Mouse (Mus musculus): ENCODE data around the gene Tbc1d22a. TPM values are rescaled to one million over a fixed set of nuclear protein-coding genes. Genes with fewer than 3 reads are reported as not detected.

Tbc1d22a gene
- polyA plus RNA-seq, 1 experiment from 2014 or later, result 6.6 TPM

DNA sequence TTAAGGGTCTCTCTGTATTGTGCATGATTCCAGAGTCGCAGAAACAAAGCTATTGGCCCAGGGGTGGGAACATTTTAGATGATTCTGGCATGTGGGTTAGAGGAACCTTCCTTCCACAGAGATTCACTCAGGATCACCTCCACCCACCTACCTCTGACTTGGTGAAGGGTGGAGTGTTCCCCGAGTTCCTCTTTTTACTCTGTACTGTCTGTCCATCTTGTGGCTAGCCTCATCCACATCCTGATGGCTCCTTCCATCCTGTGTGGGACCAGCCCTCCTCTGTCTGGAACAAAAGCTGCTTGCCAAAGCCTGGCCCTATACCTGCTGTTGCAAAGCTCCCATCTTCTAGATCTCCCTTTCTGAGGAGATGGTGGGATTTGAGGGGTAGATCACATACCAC, 71.0 kb downstream of the Tbc1d22a start:
- ATAC-seq (ENCODE audit: insufficient read depth), result no peak
- no peak overlapping the region for H3K4me2 ChIP-seq
- no peaks in the 10 kb centered on the region for H3K36me3 ChIP-seq (replicated peaks)
- no peak overlapping the region for H3K4me3 ChIP-seq (replicated peaks)
- no peaks in the 10 kb centered on the region for H3K9me3 ChIP-seq (replicated peaks)
- H3K9ac ChIP-seq, result no peak overlapping the region
- no peaks in the 10 kb centered on the region for H3K4me1 ChIP-seq (replicated peaks)
- no peaks in the 10 kb centered on the region for H3K27me3 ChIP-seq
- H3K27ac ChIP-seq (replicated peaks), result no peak overlapping the region
- WGBS (ENCODE audit: insufficient replicate concordance), result 30% methylated on average over 2 of the region's 2 CpGs

DNA sequence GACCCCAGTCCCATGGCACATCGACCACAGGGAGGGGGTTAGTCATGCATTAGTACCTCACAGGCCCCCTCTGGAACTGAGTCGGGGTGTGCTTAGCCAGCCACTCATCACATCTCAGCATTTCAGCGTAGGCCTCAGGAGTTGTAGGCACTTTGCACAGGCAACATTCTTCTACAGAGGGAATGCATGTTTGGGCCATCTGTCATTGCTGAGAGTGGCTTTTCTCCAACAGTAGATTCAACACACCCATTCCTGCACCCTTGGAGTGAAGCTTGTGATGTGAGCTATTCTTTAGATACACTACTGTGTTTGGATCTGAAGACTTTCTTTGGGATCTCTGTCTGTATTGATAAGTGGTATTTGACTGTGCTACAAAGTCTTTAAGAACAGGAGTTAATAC, 75.8 kb downstream of the Tbc1d22a start:
- Histone ChIP-seq H3K27me3 (no peaks in the 10 kb centered on the region), H3K4me3 (replicated peaks) (no peak overlapping the region), H3K4me1 (replicated peaks) (no peaks in the 10 kb centered on the region), H3K9me3 (replicated peaks) (no peaks in the 10 kb centered on the region), H3K27ac (replicated peaks) (no peak overlapping the region), H3K4me2 (no peak overlapping the region), H3K36me3 (replicated peaks) (no peaks in the 10 kb centered on the region), H3K9ac (no peak overlapping the region)
- 55% methylated on average over 3 of the region's 3 CpGs for WGBS (ENCODE audit: insufficient replicate concordance)
- ATAC-seq (ENCODE audit: insufficient read depth), result no peak

DNA sequence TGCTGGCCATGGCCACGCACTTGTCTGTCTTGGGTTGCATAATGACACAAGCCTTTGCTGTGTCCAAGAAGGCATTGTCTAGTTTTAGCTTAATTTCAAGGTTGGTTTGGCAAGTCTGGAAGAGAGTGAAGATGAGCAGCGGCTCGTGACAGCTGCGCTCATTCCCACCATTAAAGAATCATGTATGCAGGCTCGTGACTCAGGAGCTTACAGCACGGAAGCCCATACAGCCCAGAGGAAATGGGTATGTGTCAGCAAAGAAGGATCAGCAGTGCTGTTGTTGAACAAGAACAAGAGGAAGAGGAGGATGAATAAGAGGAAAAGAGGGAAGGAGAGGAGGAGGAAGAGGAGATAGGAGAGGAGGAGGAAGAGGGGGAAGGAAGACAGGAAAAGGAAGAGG, 78.0 kb downstream of the Tbc1d22a start:
- Histone ChIP-seq H3K27ac (replicated peaks) (no peak overlapping the region), H3K36me3 (replicated peaks) (no peaks in the 10 kb centered on the region), H3K9me3 (replicated peaks) (no peaks in the 10 kb centered on the region), H3K9ac (no peak overlapping the region), H3K4me3 (replicated peaks) (no peak overlapping the region), H3K27me3 (no peaks in the 10 kb centered on the region), H3K4me1 (replicated peaks) (0 out of 2 replicates have a peak, but pooled peaks cover 6% of the 10 kb centered on the region), H3K4me2 (no peak overlapping the region)
- WGBS (ENCODE audit: insufficient replicate concordance), result 65% methylated on average over 6 of the region's 6 CpGs
- ATAC-seq (ENCODE audit: insufficient read depth), result no peak

DNA sequence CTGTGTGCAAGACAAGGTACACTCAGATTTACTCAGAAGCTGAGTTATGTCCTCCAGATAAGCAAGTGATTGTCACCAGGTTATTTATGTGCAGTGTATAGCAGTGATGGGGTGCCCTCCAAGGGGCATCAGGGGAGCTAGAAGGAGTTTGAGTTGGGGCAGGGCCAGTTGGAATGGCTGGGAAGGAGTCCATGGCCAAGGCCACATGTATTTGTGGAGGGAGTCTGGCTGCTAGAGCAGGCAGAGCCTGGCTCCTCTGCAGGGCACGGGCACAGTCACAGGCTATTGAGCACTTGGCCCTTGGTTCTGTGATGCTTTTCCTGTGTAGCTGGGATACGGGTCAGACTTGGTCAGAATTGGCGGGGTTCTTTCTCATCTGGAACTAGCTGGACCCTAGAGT, 80.2 kb downstream of the Tbc1d22a start:
- Histone ChIP-seq H3K9ac (no peak overlapping the region), H3K4me1 (replicated peaks) (0 out of 2 replicates have a peak, but pooled peaks cover 6% of the 10 kb centered on the region), H3K27me3 (no peaks in the 10 kb centered on the region), H3K36me3 (replicated peaks) (no peaks in the 10 kb centered on the region), H3K27ac (replicated peaks) (no peak overlapping the region), H3K4me3 (replicated peaks) (no peak overlapping the region), H3K4me2 (no peak overlapping the region), H3K9me3 (replicated peaks) (no peaks in the 10 kb centered on the region)
- WGBS (ENCODE audit: insufficient replicate concordance), result 71% methylated on average over 3 of the region's 3 CpGs
- ATAC-seq (ENCODE audit: insufficient read depth), result no peak

DNA sequence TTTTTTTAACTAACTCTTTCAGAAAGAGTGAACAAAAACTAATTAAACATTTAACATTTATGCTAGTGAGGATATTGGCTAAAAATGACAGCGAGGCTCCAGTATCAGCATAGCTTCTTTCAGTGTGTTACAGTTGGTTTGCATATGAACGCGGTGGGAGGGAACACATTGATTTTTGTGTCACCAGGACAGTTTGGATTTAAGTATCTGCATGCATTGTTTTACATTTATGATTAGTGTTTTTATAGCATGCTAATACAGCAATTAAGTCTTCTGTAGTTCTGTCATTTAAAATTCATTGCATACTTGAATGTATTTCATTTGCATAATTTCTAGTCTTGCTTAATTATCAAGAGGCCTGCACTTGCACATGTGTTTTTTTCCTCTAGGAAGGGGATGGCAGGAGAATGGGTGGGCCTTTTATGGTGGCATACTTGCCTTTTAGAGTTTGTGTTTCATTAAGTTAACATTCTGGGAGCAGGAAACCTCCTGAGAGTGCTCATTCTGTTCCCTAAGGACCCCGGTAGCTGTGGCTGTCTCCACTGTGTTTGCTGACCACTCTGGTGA, 81.5 kb downstream of the Tbc1d22a start:
- ATAC-seq (ENCODE audit: insufficient read depth), result no peak
- H3K4me2 ChIP-seq, result no peak overlapping the region
- H3K9ac ChIP-seq, result no peak overlapping the region
- H3K4me1 ChIP-seq (replicated peaks), result 0 out of 2 replicates have a peak, but pooled peaks cover 6% of the 10 kb centered on the region
- WGBS (ENCODE audit: insufficient replicate concordance), result 69% methylated on average over 4 of the region's 4 CpGs
- no peak overlapping the region for H3K27ac ChIP-seq (replicated peaks)
- no peak overlapping the region for H3K4me3 ChIP-seq (replicated peaks)
- H3K9me3 ChIP-seq (replicated peaks), result no peaks in the 10 kb centered on the region
- H3K36me3 ChIP-seq (replicated peaks), result no peaks in the 10 kb centered on the region
- H3K27me3 ChIP-seq, result no peaks in the 10 kb centered on the region

DNA sequence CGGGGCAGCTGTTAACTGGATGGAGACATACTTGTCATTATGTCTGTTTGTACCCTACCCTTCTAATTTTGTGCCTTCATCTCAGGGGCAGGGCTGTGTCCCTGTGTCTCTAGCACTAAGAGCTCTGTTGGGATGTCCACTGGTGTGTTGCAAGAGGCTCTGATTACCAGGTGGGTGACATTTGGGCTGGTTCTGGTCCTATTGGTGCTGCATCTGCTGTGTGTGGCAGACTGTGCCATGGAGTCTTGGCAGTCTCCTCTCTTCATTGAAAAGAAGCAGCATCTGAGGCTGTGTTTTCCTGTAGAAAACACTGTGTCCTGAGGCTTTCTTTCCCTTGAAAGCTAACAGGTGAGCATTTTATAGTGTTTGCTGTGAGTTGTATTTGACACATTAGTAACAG, 83.0 kb downstream of the Tbc1d22a start:
- WGBS (ENCODE audit: insufficient replicate concordance), result 78% methylated on average over 1 of the region's 1 CpGs
- Histone ChIP-seq H3K4me2 (no peak overlapping the region), H3K4me3 (replicated peaks) (no peak overlapping the region), H3K9me3 (replicated peaks) (no peaks in the 10 kb centered on the region), H3K9ac (no peak overlapping the region), H3K4me1 (replicated peaks) (0 out of 2 replicates have a peak, but pooled peaks cover 6% of the 10 kb centered on the region), H3K36me3 (replicated peaks) (no peaks in the 10 kb centered on the region), H3K27ac (replicated peaks) (no peak overlapping the region), H3K27me3 (no peaks in the 10 kb centered on the region)
- no peak for ATAC-seq (ENCODE audit: insufficient read depth)

DNA sequence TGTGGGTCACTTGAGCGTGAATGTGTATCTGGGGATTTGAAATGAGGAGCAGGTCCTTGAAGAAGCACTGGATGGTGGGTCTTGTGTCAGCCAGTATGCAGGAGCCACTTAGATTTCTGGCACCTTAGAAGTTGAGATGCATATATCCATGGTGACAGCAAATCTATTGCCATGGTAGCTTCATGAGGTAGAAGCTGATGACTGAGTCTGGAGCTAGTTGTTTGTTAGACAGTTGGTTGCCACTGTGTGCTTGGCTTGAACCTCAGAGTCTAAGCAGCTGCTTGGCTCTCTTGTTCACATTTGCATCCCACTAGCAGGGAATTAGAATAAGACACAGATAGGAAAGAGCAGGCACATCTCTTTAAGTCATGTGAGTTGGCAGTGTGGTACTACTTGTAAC, 89.6 kb downstream of the Tbc1d22a start:
- Histone ChIP-seq H3K27ac (replicated peaks) (no peak overlapping the region), H3K9ac (no peak overlapping the region), H3K4me2 (no peak overlapping the region), H3K36me3 (replicated peaks) (no peaks in the 10 kb centered on the region), H3K27me3 (no peaks in the 10 kb centered on the region), H3K4me1 (replicated peaks) (no peaks in the 10 kb centered on the region), H3K4me3 (replicated peaks) (no peak overlapping the region), H3K9me3 (replicated peaks) (no peaks in the 10 kb centered on the region)
- 67% methylated on average over 1 of the region's 1 CpGs for WGBS (ENCODE audit: insufficient replicate concordance)
- no peak for ATAC-seq (ENCODE audit: insufficient read depth)

DNA sequence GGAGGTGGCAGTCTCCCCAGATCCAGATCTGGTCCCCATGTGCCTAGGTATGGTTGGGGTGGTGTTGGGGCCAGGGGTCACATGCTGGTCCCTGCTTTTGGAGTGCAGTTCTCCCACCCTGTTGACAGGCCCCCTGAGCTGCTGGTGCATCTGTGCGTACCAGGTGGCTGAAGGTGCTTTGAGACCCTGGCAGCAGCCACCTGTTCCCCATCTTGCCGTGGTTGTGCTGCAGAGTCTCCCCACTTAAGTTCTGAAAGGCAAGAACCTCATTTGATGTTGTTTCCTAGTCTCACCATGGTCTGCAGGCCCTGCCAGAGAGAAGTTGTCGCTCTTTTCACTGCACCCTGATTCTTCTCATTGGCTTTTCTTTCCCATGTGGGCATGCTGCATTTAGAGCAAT, 90.6 kb downstream of the Tbc1d22a start:
- Histone ChIP-seq H3K9me3 (replicated peaks) (no peaks in the 10 kb centered on the region), H3K27ac (replicated peaks) (no peak overlapping the region), H3K36me3 (replicated peaks) (no peaks in the 10 kb centered on the region), H3K9ac (no peak overlapping the region), H3K4me2 (no peak overlapping the region), H3K4me3 (replicated peaks) (no peak overlapping the region), H3K4me1 (replicated peaks) (no peaks in the 10 kb centered on the region), H3K27me3 (no peaks in the 10 kb centered on the region)
- 63% methylated on average over 3 of the region's 3 CpGs for WGBS (ENCODE audit: insufficient replicate concordance)
- ATAC-seq (ENCODE audit: insufficient read depth), result no peak

DNA sequence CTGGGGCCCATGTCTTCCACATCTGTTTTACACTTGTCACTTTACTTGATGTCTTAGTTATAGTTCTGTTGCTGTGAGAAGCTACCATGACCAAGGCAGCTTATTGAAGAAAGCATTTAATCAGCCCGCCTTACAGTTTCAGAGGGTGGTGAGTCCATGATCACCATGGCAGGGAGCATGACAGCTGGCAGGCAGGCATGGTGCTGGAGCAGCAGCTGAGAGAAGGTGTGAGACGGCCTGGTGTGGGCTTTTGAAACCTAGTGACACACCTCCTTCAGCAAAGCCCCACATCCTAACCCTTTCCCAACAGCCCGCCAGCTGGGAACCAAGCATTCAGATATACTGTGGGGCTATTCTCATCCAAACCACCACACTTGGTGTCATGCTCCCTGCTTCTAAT, 91.0 kb downstream of the Tbc1d22a start:
- Histone ChIP-seq H3K27ac (replicated peaks) (no peak overlapping the region), H3K4me2 (no peak overlapping the region), H3K9me3 (replicated peaks) (no peaks in the 10 kb centered on the region), H3K9ac (no peak overlapping the region), H3K36me3 (replicated peaks) (no peaks in the 10 kb centered on the region), H3K4me3 (replicated peaks) (no peak overlapping the region), H3K27me3 (no peaks in the 10 kb centered on the region), H3K4me1 (replicated peaks) (no peaks in the 10 kb centered on the region)
- WGBS (ENCODE audit: insufficient replicate concordance), result 69% methylated on average over 3 of the region's 3 CpGs
- no peak for ATAC-seq (ENCODE audit: insufficient read depth)

DNA sequence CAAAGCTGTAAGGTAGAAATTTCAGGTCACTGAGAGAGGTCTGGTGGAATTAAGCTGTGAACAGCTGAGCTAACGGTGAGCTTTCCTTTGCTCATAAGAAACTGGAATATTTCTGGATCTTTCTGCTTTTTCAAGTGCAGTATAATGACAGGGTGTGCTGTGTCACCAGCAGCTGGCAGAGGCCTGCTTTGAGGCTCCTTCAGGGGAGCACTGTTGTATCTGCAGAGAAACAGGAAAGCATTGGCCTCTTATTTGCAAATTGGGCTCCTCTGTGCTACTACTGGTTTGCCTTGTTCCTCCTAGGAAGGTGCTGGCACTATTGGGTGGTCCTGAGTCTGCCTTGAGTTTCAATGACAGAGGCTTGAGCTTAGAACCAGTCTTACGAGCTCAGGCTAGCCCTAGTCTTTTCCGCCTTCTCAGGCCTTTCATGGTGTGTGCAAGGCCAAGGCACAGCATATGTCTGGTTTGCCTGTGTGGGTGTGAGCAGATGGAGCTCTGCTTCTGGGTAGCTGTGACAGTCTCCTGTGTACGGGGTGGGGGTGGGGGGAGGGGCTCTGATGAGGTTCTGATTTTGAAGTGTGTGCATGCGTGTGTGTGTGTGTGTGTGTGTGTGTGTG, 95.1 kb downstream of the Tbc1d22a start:
- ATAC-seq (ENCODE audit: insufficient read depth), result no peak
- peaks cover 6% of the 10 kb centered on the region for H3K36me3 ChIP-seq (replicated peaks)
- H3K9ac ChIP-seq, result no peak overlapping the region
- no peaks in the 10 kb centered on the region for H3K9me3 ChIP-seq (replicated peaks)
- H3K4me3 ChIP-seq (replicated peaks), result no peak overlapping the region
- H3K4me2 ChIP-seq, result no peak overlapping the region
- H3K27ac ChIP-seq (replicated peaks), result no peak overlapping the region
- 68% methylated on average over 5 of the region's 5 CpGs for WGBS (ENCODE audit: insufficient replicate concordance)
- no peaks in the 10 kb centered on the region for H3K27me3 ChIP-seq
- no peaks in the 10 kb centered on the region for H3K4me1 ChIP-seq (replicated peaks)

DNA sequence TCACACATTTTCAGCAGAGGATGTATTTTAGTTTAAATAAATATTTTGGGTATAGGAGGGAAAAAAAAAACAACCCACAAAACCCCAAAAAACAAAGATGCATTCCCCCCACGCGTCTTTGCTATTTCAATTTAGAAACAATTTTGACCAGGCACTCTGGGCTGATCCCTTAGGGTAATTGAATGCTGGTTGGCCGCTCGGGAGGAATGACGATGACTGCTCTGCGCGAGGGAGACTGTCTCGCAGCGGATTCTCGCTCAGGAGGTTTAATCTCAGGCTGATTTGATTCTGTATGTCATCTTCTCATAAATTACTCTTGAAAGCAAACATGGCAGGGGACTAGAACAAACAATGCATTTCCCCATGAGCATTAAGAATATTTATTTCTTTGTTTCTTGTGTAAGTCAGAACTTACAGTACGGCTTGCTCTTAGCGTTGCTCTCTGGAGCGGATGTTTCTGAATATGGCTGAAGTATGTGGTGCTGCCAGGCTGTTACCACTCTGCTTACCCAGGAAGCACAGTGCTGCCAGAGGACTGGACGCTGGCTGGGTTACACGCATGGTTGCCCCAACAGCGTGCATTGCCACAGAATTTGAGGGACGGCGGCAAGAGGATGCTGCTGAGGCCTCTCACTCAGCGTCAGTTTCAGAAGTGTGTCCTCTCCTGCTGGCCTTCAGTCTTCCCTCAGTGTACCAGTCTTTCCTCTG, 106.7 kb downstream of the Tbc1d22a start:
- H3K36me3 ChIP-seq (replicated peaks), result no peaks in the 10 kb centered on the region
- H3K4me2 ChIP-seq, result no peak overlapping the region
- H3K4me1 ChIP-seq (replicated peaks), result no peaks in the 10 kb centered on the region
- H3K27ac ChIP-seq (replicated peaks), result no peak overlapping the region
- no peaks in the 10 kb centered on the region for H3K27me3 ChIP-seq
- no peaks in the 10 kb centered on the region for H3K9me3 ChIP-seq (replicated peaks)
- no peak overlapping the region for H3K4me3 ChIP-seq (replicated peaks)
- no peak overlapping the region for H3K9ac ChIP-seq
- 85% methylated on average over 19 of the region's 19 CpGs for WGBS (ENCODE audit: insufficient replicate concordance)
- ATAC-seq (ENCODE audit: insufficient read depth), result no peak

All from liver, embryonic 15.5 days (tissue).